Mouse (Mus musculus) natural killer cell, adult 2 months (primary cell): ENCODE results near the gene Gm13030.
"Not testable (repeated sequence)": the region's sequence is repeated elsewhere in the genome, so short reads cannot be mapped to it uniquely, and the experiment has no call there.

Experiments used
- DNase-seq, 2 experiments: peaks; one replicate each; pipeline ENCODE4 v3.0.0; 2022; ENCODE audit warnings: low spot score in 2 of 2

Gene Gm13030

GRCm38 (mm10) chr4:138873864-138874263 is at the start of gene Gm13030:
Gm13030 (minus strand) TSS chr4:138873964.
- DNase-seq: no peak

GRCm38 (mm10) chr4:138922131-138922459 is 48.3 kb upstream of the Gm13030 start:
- peak; percentile 81 to 91 for DNase-seq

DNA sequence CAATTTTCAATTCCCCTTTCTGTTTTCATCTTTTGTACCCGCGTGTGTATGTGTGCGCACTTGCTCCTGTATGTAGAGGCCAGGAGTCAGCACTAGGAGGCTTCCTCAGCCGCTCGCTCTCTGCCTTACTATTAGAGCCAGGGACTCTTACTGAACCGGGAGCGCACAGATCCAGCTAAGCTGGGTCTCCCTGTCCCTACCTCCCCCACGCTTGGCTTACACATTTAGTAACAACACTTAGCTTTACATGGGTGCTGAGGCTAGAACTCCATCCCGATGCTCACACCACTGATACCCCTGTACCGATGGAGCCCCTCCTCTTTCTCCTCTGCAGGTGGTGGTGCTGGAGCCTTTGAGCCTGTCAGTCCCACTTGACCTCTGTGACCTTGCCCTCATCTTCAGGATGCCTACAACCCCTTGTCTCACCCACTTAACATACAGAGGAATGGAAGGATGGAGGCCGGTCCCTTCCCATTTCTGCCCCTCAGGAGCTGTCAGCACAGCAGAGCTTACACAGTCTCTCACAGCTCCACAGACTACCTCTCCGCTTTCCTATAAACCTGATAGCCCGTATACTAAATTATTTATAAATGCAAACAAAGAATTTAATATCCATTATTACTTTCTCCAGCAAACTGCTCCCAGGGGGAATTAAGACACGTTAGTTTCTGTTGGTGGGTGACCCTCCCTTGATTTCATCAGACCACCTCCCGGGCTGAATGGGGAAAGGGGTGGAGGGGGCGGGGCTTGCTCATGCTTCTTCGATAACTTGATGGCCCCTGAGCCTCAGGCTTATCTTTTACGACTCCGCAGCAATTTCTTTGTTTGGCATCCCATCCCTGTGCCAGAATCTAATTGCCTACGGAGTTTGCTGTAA is 47.7 kb upstream of the Gm13030 start:
- no peak for DNase-seq

DNA sequence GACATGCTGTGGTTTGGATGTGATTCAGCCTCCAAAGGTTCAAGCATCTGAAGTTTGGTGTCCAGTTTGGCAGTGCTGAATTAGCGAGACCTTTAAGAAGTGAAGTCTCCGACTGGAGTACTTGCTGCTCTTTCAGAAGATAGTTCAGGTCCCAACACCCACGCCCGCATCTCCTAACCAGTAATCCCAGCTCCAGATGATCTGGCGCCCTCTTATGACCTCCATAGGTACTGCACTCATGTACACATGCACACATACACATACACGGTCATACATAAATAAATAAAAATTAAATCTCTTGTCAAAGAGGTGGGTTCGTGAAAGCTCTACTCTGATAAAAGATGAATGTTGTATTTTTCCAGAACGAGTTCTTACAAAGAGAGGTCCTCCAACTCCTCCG is 43.5 kb upstream of the Gm13030 start:
- no peak for DNase-seq

- peak; percentile 95 to 97 for DNase-seq
Observed at GRCm38 (mm10) chr4:138913797-138914196, 40.0 kb upstream of the Gm13030 start, which contains the start of gene Otud3. Otud3 (minus strand) TSS chr4:138913945.

- DNase-seq: no peak
Observed at GRCm38 (mm10) chr4:138913141-138913787, 39.5 kb upstream of the Gm13030 start.

DNA sequence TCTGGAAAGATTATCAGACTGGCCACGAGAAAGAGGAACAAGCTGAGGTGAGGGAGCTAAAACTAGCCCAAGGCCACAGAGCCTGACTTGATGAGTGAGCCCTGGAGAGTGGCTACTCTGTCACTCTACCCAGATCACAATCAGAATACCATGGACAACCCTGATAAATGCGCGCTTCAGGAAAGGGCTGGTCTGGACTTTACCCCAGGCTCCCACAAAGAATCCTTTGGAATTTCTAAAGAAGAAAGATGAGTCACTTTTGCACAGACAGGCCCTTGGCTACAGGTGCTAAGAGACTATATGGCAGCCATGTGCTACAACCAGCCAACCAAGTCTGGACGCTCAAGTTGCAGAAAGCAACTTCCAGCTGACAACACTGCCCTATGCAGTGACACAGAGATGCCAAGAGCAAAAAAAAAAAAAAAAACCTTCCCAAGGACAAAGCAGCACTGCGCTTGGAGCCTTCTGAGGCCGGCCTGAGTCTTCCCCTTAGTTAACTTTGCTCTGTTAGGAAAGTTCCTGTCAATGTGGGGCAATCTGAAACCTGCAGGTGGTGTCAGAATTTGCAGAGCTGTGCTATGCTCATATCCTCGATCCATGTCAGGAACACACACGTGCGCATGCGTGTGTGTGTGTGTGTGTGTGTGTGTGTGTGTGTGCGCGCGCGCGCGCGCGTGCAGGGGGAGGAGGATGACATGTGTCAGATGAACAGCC is 32.0 kb upstream of the Gm13030 start:
- no peak for DNase-seq

GRCm38 (mm10) chr4:138899361-138899760 is 25.6 kb upstream of the Gm13030 start:
- DNase-seq: no peak

- not testable (repeated sequence) for DNase-seq
Observed at GRCm38 (mm10) chr4:138893789-138894188, 20.0 kb upstream of the Gm13030 start.

- no peak for DNase-seq
Observed at GRCm38 (mm10) chr4:138892655-138893054, 18.9 kb upstream of the Gm13030 start.

DNA sequence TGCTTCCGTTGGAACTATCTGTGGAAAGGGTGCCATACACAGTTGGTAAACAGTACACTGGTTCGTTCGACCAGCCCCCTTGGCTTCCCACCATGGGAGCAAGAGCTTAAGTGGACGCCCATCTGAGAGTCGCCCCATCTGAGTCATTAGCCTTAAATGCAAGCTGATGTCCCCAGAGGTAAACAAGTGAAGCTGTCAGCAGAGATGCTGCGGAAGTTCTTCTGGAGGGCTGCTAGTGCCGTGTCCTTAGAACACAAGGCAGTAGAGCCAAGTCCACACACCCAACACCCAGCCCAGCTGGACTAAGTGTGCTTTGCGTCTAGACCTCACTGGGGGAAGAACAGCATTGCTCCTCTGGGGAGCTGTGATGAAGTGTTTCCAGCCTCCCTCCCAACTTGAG is 15.9 kb upstream of the Gm13030 start:
- no peak for DNase-seq

- no peak for DNase-seq
Observed at GRCm38 (mm10) chr4:138889165-138889564, 15.4 kb upstream of the Gm13030 start.

DNA sequence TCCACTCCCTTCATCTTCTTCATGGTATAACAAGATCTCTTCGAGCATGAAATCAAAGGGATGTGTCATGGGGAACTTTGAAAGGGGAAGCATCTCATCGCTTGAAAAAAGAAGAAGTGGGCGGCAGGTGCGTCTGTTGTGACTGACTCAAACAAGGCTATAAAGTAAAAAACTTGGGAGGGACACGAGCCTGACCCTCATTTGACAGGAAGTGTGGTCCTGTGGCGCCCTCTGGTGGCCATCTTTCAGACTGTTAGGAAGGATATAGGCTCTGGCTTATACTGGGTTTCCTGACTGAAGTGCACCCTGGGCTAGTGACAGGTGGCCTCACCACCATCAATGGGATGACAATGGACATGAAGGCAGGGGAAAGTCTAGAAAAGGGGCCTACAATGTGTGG is 10.5 kb upstream of the Gm13030 start:
- peak; percentile 44 to 86 for DNase-seq

DNA sequence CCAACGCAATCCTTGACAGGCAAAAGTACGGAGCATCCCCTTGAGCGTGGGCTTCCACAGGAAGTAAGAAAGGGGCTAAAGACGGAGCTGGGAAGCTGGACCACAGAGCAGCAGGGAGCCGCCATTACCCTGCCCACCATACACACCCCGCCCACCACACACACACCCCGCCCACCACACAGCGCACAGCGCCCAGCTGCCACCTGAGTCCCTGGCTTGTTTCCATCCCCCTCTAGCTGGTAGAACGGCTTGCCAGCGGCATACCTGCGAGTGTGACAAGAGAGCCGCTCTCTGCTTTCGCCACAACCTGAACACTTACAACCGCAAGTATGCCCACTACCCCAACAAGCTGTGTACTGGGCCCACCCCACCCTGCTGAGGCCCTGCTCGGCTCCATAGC is 8.4 kb upstream of the Gm13030 start:
- no peak for DNase-seq

GRCm38 (mm10) chr4:138880811-138881584 is 7.2 kb upstream of the Gm13030 start:
- DNase-seq: no peak

DNA sequence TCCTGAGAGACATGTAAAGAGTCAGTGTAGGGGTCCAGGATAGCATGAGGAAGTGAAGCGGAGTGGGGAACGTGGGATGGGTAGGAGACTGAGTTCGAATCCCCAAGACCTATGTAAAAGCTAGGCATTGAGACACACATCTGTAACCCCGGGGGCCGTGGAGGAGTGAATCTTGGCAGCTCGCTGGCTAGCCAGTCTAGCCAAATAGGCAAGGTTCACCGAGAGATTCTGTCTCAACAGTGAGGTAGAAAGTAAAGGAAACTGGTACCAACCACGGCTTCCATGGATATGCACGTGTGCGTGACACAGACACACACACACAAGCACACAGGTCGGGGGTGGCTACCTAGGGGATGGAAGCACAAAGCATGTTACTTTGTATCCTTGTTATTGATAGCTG is 6.0 kb upstream of the Gm13030 start:
- DNase-seq: no peak

DNA sequence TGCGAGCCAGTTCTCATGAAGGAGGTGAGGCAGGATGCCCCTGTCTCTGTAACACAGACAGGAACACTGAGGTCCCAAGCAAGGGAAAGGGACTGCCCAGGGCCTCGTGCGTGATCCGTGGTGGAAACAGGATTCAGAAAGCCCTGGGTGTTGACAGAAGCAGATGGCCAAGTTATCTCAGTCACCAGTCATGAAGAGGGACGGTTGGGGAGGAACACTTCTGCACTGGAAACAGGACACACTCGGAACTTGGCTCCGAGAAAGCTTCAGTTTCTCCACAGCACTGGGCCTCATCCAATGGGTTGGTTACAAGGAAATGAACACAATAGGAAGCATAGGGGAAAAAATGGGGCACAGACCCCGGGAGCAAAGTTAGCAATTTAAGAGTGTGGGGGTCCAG is 5.0 kb upstream of the Gm13030 start:
- DNase-seq: no peak

- no peak for DNase-seq
Observed at GRCm38 (mm10) chr4:138877731-138878130, 4.0 kb upstream of the Gm13030 start, which contains the start of gene Pla2g2e. Pla2g2e (plus strand) TSS chr4:138877942.

DNA sequence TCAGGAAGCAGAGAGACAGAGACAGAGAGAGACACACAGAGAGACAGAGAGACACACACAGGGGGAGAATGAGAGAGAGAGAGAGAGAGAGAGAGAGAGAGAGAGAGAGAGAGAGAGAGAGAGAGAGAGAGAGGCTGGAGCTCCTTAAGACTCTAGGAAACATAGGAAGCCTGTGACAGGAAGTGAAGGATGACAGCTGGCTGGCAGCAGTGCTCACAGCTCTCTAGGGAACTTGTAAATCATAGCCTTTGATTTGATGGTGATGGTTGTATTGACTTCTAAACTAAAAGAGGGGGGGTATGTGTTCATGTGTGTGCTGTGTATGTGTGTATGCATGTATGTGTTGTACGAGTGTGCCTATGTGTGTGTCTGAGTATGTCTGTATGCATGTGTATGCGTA is 2.2 kb upstream of the Gm13030 start:
- DNase-seq: no peak

GRCm38 (mm10) chr4:138875275-138875674 is 1.5 kb upstream of the Gm13030 start:
- DNase-seq: not testable (repeated sequence)

- no peak for DNase-seq
Observed at GRCm38 (mm10) chr4:138868666-138869065, 5.1 kb downstream of the Gm13030 start.

DNA sequence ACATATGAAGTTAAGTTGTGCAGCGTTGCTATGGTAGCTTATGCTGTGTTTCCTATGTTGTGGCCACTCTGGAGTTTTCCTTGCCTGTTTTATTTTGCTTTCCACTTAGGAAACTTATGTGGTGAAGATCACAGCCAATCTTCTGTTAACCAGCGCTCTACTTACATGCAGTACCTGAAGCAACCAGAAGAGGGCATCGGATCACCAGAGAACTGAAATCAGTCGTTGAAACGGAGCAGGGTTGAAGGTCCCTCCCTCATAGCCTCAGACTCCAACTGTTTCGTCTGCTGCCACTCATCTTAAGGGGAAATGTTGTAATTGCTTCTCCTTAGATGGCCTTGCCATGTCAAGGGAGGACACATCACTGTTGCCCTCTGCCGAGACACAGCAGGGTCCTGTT is 7.4 kb downstream of the Gm13030 start:
- DNase-seq: peak; percentile 44 to 72
